Mouse (Mus musculus) brain, adult 2 months (tissue): Measurements from ENCODE around the gene Mdga2.

Source experiments
- DNase-seq: peaks from one replicate; pipeline ENCODE4 v3.0.0; 2011; ENCODE audit warnings: low read depth, low spot score

Gene Mdga2

GRCm38 (mm10) chr12:66705015-66705414 lies 517.3 kb downstream of the Mdga2 start:
- no peak for DNase-seq

- DNase-seq, result peak; percentile 17
These were observed 519.6 kb downstream of the Mdga2 start for GRCm38 (mm10) chr12:66702781-66703180.

GRCm38 (mm10) chr12:66679558-66679957 lies 542.8 kb downstream of the Mdga2 start:
- peak; percentile 58 for DNase-seq

GRCm38 (mm10) chr12:66648605-66649552 lies 573.5 kb downstream of the Mdga2 start:
- no peak for DNase-seq

GRCm38 (mm10) chr12:66640408-66640807 lies 581.9 kb downstream of the Mdga2 start:
- DNase-seq, result peak; percentile 79

- DNase-seq, result peak; percentile 56
These were observed 602.4 kb downstream of the Mdga2 start for GRCm38 (mm10) chr12:66619944-66620343.

GRCm38 (mm10) chr12:66591617-66592230 lies 630.6 kb downstream of the Mdga2 start:
- peak; percentile 66 for DNase-seq

- no peak for DNase-seq
These were observed 657.0 kb downstream of the Mdga2 start for GRCm38 (mm10) chr12:66565396-66565795.

- peak; percentile 9 for DNase-seq
These were observed 665.5 kb downstream of the Mdga2 start for GRCm38 (mm10) chr12:66556846-66557245.

- DNase-seq, result peak; percentile 69
These were observed 666.0 kb downstream of the Mdga2 start for GRCm38 (mm10) chr12:66556178-66556820.

- DNase-seq, result peak; percentile 10
These were observed 697.4 kb downstream of the Mdga2 start for GRCm38 (mm10) chr12:66524973-66525372.

GRCm38 (mm10) chr12:66499258-66499657 lies 723.1 kb downstream of the Mdga2 start:
- no peak for DNase-seq

- DNase-seq, result peak; percentile 63
These were observed 751.5 kb downstream of the Mdga2 start for GRCm38 (mm10) chr12:66470868-66471267.

GRCm38 (mm10) chr12:66470243-66470863 lies 752.0 kb downstream of the Mdga2 start:
- peak; percentile 11 for DNase-seq

GRCm38 (mm10) chr12:66465516-66465915 lies 756.8 kb downstream of the Mdga2 start:
- no peak for DNase-seq

- no peak for DNase-seq
These were observed 779.0 kb downstream of the Mdga2 start for GRCm38 (mm10) chr12:66443340-66443739.
